Mouse (Mus musculus): ENCODE data around the gene Tspan18.

GRCm38 (mm10) chr2:93332277-93332676, 2.0 kb downstream of the Tspan18 start:
- TF ChIP-seq POLR2A (IDR thresholded peaks at IDR 0.05; ENCODE audit: low read depth, low read length) (no peak), CTCF (IDR thresholded peaks at IDR 0.05; ENCODE audit: extremely low read depth, insufficient read length, insufficient replicate concordance, low read depth, low read length) (no peak)
